Mouse (Mus musculus) liver, embryonic 15.5 days (tissue): ENCODE results near the gene 2410137M14Rik. TPM values are rescaled to one million over a fixed set of nuclear protein-coding genes. Genes with fewer than 3 reads are reported as not detected.

Experiments used
- polyA plus RNA-seq: library from polyadenylated mRNA; unstranded; fragments of >200 nt; fragmentation: Nextera tagmentation; extraction: Ambion mirVana; gene quantifications from 2 replicates; pipeline ENCODE4 v1.2.1, GENCODE M21; 2015

Gene 2410137M14Rik
- polyA plus RNA-seq, 1 experiment from 2014 or later = not detected

Other genes with a start within 250 kb of the 2410137M14Rik start
- not detected in 2 replicates for gene H2-M10.5, start 208.3 kb downstream of the 2410137M14Rik start, polyA plus RNA-seq
- not detected in 2 replicates for gene H2-M10.6, start 169.1 kb downstream of the 2410137M14Rik start, polyA plus RNA-seq
- gene Trim26, start 144.1 kb downstream of the 2410137M14Rik start, polyA plus RNA-seq = 14.9 and 17.7 TPM in 2 replicates
- 0.33 and 0.59 TPM in 2 replicates for gene Trim15, start 114.0 kb downstream of the 2410137M14Rik start, polyA plus RNA-seq
- 300 and 303 TPM in 2 replicates for gene Trim10, start 111.7 kb downstream of the 2410137M14Rik start, polyA plus RNA-seq
- not detected in 2 replicates for gene Trim40, start 91.1 kb downstream of the 2410137M14Rik start, polyA plus RNA-seq
- not detected in 2 replicates for gene Trim31, start 83.1 kb downstream of the 2410137M14Rik start, polyA plus RNA-seq
- gene Rnf39, start 38.3 kb downstream of the 2410137M14Rik start, polyA plus RNA-seq = 0.14 and 0.20 TPM in 2 replicates
- 25.7 and 30.8 TPM in 2 replicates for gene Ppp1r11, start 29.5 kb downstream of the 2410137M14Rik start, polyA plus RNA-seq
- 18.7 and 21.5 TPM in 2 replicates for gene Znrd1, start 22.7 kb downstream of the 2410137M14Rik start, polyA plus RNA-seq
- 2.2 and 2.5 TPM in 2 replicates for gene Znrd1as, start 22.6 kb downstream of the 2410137M14Rik start, polyA plus RNA-seq
- gene H2-M5, start 8.3 kb upstream of the 2410137M14Rik start, polyA plus RNA-seq = not detected in 2 replicates
- 3.2 and 3.8 TPM in 2 replicates for gene Zfp57, start 19.9 kb upstream of the 2410137M14Rik start, polyA plus RNA-seq
- not detected in 2 replicates for gene Mog, start 42.2 kb upstream of the 2410137M14Rik start, polyA plus RNA-seq
- gene Gabbr1, start 64.7 kb upstream of the 2410137M14Rik start, polyA plus RNA-seq = 0.25 and 0.66 TPM in 2 replicates
- not detected in 2 replicates for gene Olfr90, start 107.3 kb upstream of the 2410137M14Rik start, polyA plus RNA-seq
- gene Olfr91, start 117.0 kb upstream of the 2410137M14Rik start, polyA plus RNA-seq = not detected in 2 replicates
- gene Olfr92, start 138.9 kb upstream of the 2410137M14Rik start, polyA plus RNA-seq = not detected in 2 replicates
- not detected in 2 replicates for gene Olfr93, start 180.3 kb upstream of the 2410137M14Rik start, polyA plus RNA-seq
- gene Ubd, start 212.7 kb upstream of the 2410137M14Rik start, polyA plus RNA-seq = not detected in 2 replicates
- gene Olfr94, start 219.8 kb upstream of the 2410137M14Rik start, polyA plus RNA-seq = not detected in 2 replicates
- gene Olfr95, start 231.9 kb upstream of the 2410137M14Rik start, polyA plus RNA-seq = not detected in 2 replicates
- not detected in 2 replicates for gene Olfr96, start 238.9 kb upstream of the 2410137M14Rik start, polyA plus RNA-seq